Mouse (Mus musculus) mouse embryonic stem cell (cell line): ENCODE measurements around the gene H1fx.
"Not testable (repeated sequence)": the region's sequence is repeated elsewhere in the genome, so short reads cannot be mapped to it uniquely, and the experiment has no call there.

Experiments
- in situ Hi-C, 2 experiments: fragments of 300-500 bp; cut with MboI; formaldehyde crosslinking; loops; 1 replicate in 1 of 2; 3 replicates in 1 of 2; pipeline ENCODE4 v1.14.3; 2019 to 2020; ENCODE audit warnings: low sequenced_read_pairs in 2 of 2, low pct_unique_long_range_greater_than_20kb in 1 of 2, mixed read lengths in 1 of 2; ENCODE audit not compliant: unreplicated experiment in 1 of 2

The H1fx gene

GRCm38 (mm10) chr6:87991886-87992285, 10.4 kb upstream of the H1fx start:
- in situ Hi-C loops = no loop called here

DNA sequence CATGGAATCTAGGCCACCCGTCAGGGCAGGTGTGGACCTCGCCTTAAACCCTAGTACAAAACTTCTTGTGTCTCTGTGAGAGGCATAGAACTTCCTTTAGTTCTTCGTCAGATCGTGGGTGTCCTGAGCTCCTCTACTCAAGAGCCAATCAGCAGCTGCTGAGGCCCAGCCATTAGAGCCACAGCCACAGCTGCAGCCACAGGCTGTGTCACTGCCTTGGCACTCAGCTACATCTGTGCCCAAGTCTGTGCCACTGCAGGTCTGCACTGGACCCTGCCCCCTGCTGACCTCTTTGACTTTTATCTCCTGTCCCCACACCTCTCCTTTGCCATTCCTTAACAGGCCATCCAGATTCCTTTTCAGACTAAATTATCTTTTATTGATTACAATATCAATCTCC, 9.8 kb upstream of the H1fx start:
- in situ Hi-C loops = no loop called here

- in situ Hi-C loops = no loop called here
These were observed 1.1 kb upstream of the H1fx start for GRCm38 (mm10) chr6:87982506-87982905.

DNA sequence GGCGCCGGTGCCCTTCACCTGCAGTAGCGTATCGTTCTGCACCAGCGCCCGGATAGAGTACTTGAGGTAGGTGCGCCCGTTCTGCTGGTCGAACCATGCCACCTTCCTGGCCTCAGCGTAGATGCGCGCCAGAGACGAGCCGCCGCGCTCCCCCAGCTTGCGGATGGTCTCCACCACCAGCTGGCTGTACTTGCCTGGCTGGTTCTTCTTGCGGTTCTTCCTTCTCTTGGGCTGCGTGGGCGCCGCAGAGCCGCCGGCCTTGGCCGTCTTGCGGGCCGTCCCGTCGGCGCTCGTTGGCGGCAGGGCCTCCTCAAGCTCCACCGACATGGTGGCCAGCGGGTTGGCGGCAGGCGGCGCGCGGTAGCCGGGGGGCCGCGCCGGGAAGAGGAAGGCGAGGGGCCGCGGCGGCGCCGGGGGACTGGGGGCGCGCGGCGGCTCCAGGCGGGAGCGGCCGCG, 379 bp downstream of the H1fx start:
- in situ Hi-C loops = no loop called here

- in situ Hi-C loops = no loop called here
These were observed 935 bp downstream of the H1fx start for GRCm38 (mm10) chr6:87980374-87981029.

DNA sequence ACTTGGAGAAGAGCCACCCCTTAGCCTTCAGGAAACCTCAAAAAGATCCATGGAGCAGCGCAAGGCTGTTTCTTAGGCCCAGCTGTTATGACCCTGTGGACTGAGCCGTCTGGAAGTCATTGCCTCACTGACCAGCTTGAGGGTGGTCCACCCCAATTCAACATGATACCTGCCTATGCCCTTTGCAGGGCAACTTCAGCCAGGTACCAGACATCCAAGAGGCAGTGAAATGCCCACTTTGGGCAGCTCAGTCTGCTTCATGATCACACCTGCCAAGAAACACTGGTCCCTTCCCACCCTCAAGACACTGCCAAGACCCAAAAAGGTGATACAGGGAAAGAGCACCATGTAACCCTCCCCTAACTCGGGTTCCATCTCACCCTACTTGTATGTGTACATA, 1.7 kb downstream of the H1fx start:
- in situ Hi-C loops = no loop called here

- in situ Hi-C loops = no loop called here
These were observed 11.4 kb downstream of the H1fx start for GRCm38 (mm10) chr6:87970041-87970440.

- in situ Hi-C loops = not testable (repeated sequence)
These were observed 19.0 kb downstream of the H1fx start for GRCm38 (mm10) chr6:87962457-87962856.

- in situ Hi-C loops = no loop called here
These were observed 39.3 kb downstream of the H1fx start for GRCm38 (mm10) chr6:87942179-87942578.

GRCm38 (mm10) chr6:87938941-87939340, 42.5 kb downstream of the H1fx start:
- in situ Hi-C loops = no loop called here

DNA sequence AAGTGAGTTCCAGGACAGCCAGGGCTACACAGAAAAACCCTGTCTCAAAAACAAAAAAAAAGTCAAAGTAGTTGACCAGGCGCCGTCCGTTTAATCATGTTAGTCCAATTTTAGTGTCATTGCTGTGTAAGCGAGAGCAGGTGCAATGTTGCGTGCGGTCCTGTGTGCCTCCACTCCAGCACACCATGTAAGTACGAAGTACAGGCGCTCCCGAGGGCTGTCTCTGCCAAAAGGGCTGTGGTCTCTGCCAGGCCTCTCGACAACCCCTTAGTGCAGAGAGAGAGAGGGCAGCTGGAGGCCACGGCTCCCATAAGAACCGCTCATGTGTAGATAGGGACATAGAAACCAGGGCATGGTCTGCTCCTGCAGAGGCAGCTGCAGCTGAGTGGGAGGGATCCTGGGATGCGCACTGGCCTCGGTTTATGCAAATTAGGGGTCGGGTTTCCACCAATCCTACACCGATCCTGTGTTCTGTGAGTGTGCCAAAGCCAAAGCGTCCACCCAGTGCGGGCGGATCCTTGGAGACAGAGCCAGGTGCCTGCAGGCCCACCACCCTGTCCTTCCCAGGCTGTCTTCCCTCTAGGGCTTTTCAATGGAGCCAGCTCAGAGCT, 44.2 kb downstream of the H1fx start:
- in situ Hi-C loops = no loop called here

GRCm38 (mm10) chr6:87935037-87935436, 46.4 kb downstream of the H1fx start:
- in situ Hi-C loops = no loop called here
